Mouse (Mus musculus): ENCODE measurements around the gene D230025D16Rik. TPM values are rescaled to one million over a fixed set of nuclear protein-coding genes. Genes with fewer than 3 reads are reported as not detected.
A peak's percentile ranks its signal among the peaks of the same experiment; 100 is the strongest.

D230025D16Rik gene
- polyA plus RNA-seq, 1 experiment from 2014 or later = 39.9 TPM

GRCm38 (mm10) chr8:105282239-105282638, 57.3 kb downstream of the D230025D16Rik start:
- no peak for DNase-seq
- peaks cover 27% of the 10 kb centered on the region for H3K27me3 ChIP-seq (ENCODE audit: control insufficient read depth, insufficient read depth, low read length)
- H3K36me3 ChIP-seq (ENCODE audit: control insufficient read depth, insufficient read depth, low read length) = peaks cover 53% of the 10 kb centered on the region
- no peak overlapping the region for H3K4me3 ChIP-seq (replicated peaks; ENCODE audit: low read depth, low read length)
- H3K4me1 ChIP-seq (ENCODE audit: control insufficient read depth, insufficient read depth, low read length) = peaks cover 26% of the 10 kb centered on the region
- no peaks in the 10 kb centered on the region for H3K9me3 ChIP-seq (ENCODE audit: control insufficient read depth, low read length)
- no peak overlapping the region for H3K4me2 ChIP-seq (ENCODE audit: low read length)
- ATAC-seq (ENCODE audit: low FRiP score, low TSS enrichment) = no peak
- WGBS = 91% methylated on average over 4 of the region's 4 CpGs
- H3K27ac ChIP-seq (replicated peaks; ENCODE audit: low read depth, low read length) = no peak overlapping the region
- no peak overlapping the region for H3K9ac ChIP-seq (replicated peaks; ENCODE audit: low read length)

DNA sequence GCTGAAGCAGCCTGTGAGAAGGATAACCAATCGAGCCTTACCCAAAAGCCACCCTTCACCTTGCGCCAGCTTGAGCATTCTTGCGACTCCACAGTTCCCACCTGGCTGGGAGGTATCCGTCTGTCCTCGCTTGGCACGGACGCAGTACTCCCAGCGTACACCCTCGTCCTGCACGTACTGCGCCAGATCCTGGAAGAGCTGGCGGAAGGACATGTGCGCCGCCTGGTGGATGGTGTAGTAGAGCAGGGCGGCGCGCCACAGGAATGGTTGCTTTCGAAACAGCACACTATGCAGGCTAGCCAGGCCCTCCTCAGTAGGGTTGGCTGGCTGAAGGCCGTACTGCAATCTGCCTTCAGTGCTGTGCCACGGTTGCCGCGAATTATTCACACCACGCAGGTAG, 58.1 kb downstream of the D230025D16Rik start:
- no peak for ATAC-seq (ENCODE audit: low FRiP score, low TSS enrichment)
- Histone ChIP-seq H3K4me3 (replicated peaks; ENCODE audit: low read depth, low read length) (no peak overlapping the region), H3K4me2 (ENCODE audit: low read length) (no peak overlapping the region), H3K4me1 (ENCODE audit: control insufficient read depth, insufficient read depth, low read length) (peaks cover 34% of the 10 kb centered on the region), H3K9ac (replicated peaks; ENCODE audit: low read length) (no peak overlapping the region), H3K27me3 (ENCODE audit: control insufficient read depth, insufficient read depth, low read length) (peaks cover 19% of the 10 kb centered on the region; the same call in 1 of the 2 replicates), H3K36me3 (ENCODE audit: control insufficient read depth, insufficient read depth, low read length) (peaks cover 53% of the 10 kb centered on the region), H3K27ac (replicated peaks; ENCODE audit: low read depth, low read length) (no peak overlapping the region), H3K9me3 (ENCODE audit: control insufficient read depth, low read length) (no peaks in the 10 kb centered on the region)
- 24% methylated on average over 23 of the region's 23 CpGs for WGBS
- peak; percentile 44 for DNase-seq

DNA sequence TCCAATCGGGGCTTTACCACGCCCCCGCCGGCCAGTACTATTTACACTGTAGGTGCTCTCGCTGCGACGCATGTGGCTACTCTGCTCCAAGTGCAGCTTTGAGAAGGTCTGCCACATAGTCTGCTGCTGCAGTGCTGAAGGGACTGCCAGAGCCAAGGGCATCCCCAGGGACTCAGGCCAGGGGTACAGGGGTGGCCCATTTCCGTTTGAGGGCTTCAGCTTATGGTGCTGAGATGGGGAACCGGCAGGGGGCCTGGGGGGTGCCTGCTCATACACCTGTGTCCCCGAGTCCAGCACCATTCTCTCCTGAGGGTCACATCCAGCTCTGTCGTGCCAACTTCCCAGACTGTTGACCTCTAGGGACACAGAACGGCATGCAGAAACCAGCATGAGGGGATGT, 60.6 kb downstream of the D230025D16Rik start:
- peak overlapping the region; percentile 17; the same call in 1 of the 2 replicates for H3K4me2 ChIP-seq (ENCODE audit: low read length)
- WGBS = 52% methylated on average over 12 of the region's 12 CpGs

GRCm38 (mm10) chr8:105286907-105287306, 62.0 kb downstream of the D230025D16Rik start:
- H3K4me2 ChIP-seq (ENCODE audit: low read length) = peak overlapping the region; percentile 67
- no peaks in the 10 kb centered on the region for H3K9me3 ChIP-seq (ENCODE audit: control insufficient read depth, low read length)
- H3K27ac ChIP-seq (replicated peaks; ENCODE audit: low read depth, low read length) = no peak overlapping the region
- peaks cover 42% of the 10 kb centered on the region for H3K4me1 ChIP-seq (ENCODE audit: control insufficient read depth, insufficient read depth, low read length)
- no peak overlapping the region for H3K4me3 ChIP-seq (replicated peaks; ENCODE audit: low read depth, low read length)
- no peak for DNase-seq
- WGBS = 88% methylated on average over 4 of the region's 4 CpGs
- peaks cover 34% of the 10 kb centered on the region for H3K36me3 ChIP-seq (ENCODE audit: control insufficient read depth, insufficient read depth, low read length)
- H3K9ac ChIP-seq (replicated peaks; ENCODE audit: low read length) = peak overlapping the region; percentile 20; the same call in 1 of the 2 replicates
- H3K27me3 ChIP-seq (ENCODE audit: control insufficient read depth, insufficient read depth, low read length) = peaks cover 10% of the 10 kb centered on the region; the same call in 1 of the 2 replicates
- ATAC-seq (ENCODE audit: low FRiP score, low TSS enrichment) = no peak

More for the DNA sequence above, 60.6 kb downstream of the D230025D16Rik start:
- H3K27ac ChIP-seq (replicated peaks; ENCODE audit: low read depth, low read length) = no peak overlapping the region
- H3K9ac ChIP-seq (replicated peaks; ENCODE audit: low read length) = no peak overlapping the region
- H3K27me3 ChIP-seq (ENCODE audit: control insufficient read depth, insufficient read depth, low read length) = peaks cover 3% of the 10 kb centered on the region; the same call in 1 of the 2 replicates
- peaks cover 44% of the 10 kb centered on the region for H3K36me3 ChIP-seq (ENCODE audit: control insufficient read depth, insufficient read depth, low read length)
- no peak overlapping the region for H3K4me3 ChIP-seq (replicated peaks; ENCODE audit: low read depth, low read length)
- no peak for ATAC-seq (ENCODE audit: low FRiP score, low TSS enrichment)
- no peak for DNase-seq
- no peaks in the 10 kb centered on the region for H3K9me3 ChIP-seq (ENCODE audit: control insufficient read depth, low read length)
- peaks cover 39% of the 10 kb centered on the region for H3K4me1 ChIP-seq (ENCODE audit: control insufficient read depth, insufficient read depth, low read length)

- H3K9ac ChIP-seq (replicated peaks; ENCODE audit: low read length) = peak overlapping the region; percentile 66
- DNase-seq (no peak), ATAC-seq (ENCODE audit: low FRiP score, low TSS enrichment) (no peak)
- peaks cover 10% of the 10 kb centered on the region; the same call in 1 of the 2 replicates for H3K27me3 ChIP-seq (ENCODE audit: control insufficient read depth, insufficient read depth, low read length)
- H3K4me2 ChIP-seq (ENCODE audit: low read length) = peak overlapping the region; percentile 67
- 87% methylated on average over 5 of the region's 5 CpGs for WGBS
- H3K27ac ChIP-seq (replicated peaks; ENCODE audit: low read depth, low read length) = peak overlapping the region; percentile 94
- no peaks in the 10 kb centered on the region for H3K9me3 ChIP-seq (ENCODE audit: control insufficient read depth, low read length)
- H3K4me3 ChIP-seq (replicated peaks; ENCODE audit: low read depth, low read length) = peak overlapping the region; percentile 49
- H3K36me3 ChIP-seq (ENCODE audit: control insufficient read depth, insufficient read depth, low read length) = peaks cover 20% of the 10 kb centered on the region
- peaks cover 42% of the 10 kb centered on the region for H3K4me1 ChIP-seq (ENCODE audit: control insufficient read depth, insufficient read depth, low read length)
Observed at GRCm38 (mm10) chr8:105288231-105288630, 63.3 kb downstream of the D230025D16Rik start.

- peak overlapping the region; percentile 94 for H3K27ac ChIP-seq (replicated peaks; ENCODE audit: low read depth, low read length)
- H3K27me3 ChIP-seq (ENCODE audit: control insufficient read depth, insufficient read depth, low read length) = peaks cover 10% of the 10 kb centered on the region; the same call in 1 of the 2 replicates
- H3K4me2 ChIP-seq (ENCODE audit: low read length) = peak overlapping the region; percentile 67
- H3K9ac ChIP-seq (replicated peaks; ENCODE audit: low read length) = peak overlapping the region; percentile 66
- H3K36me3 ChIP-seq (ENCODE audit: control insufficient read depth, insufficient read depth, low read length) = peaks cover 14% of the 10 kb centered on the region
- H3K9me3 ChIP-seq (ENCODE audit: control insufficient read depth, low read length) = no peaks in the 10 kb centered on the region
- peak overlapping the region; percentile 49 for H3K4me3 ChIP-seq (replicated peaks; ENCODE audit: low read depth, low read length)
- peak; percentile 93 for ATAC-seq (ENCODE audit: low FRiP score, low TSS enrichment)
- peaks cover 42% of the 10 kb centered on the region for H3K4me1 ChIP-seq (ENCODE audit: control insufficient read depth, insufficient read depth, low read length)
- under 1% methylated on average over 53 of the region's 53 CpGs for WGBS
- DNase-seq = peak; percentile 100
Observed at GRCm38 (mm10) chr8:105288958-105289732, 64.2 kb downstream of the D230025D16Rik start.

DNA sequence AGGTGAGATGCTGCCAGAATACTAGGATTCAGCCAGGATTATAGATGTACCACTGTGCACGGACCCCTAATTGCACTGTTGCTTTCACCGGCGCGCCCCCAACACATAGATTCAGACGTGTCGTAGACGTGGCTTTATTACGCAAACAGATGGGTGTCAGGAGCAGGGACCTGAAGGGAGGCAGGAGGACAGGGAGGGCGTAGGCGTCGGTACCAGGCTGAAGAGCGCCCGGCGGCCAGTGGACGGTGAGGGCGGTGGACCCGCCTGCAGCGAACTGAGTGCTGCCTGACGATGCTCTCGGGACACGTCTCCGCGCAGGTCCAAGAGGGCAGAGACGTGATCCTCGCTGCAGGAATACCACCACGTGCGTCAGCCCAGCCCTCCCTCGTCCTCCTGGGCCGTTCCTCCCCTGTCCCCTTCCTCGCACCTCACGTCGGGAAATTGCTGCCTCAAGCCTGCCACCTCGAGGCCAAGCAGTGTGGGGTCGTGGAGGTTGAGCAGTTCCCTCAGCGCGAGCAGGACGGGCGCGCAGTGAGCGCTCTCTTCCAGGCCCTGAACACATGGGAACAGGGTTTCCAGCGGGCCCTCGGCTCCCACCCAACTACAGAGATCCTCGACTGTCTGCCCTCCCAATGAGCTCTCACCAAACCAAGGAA, 65.0 kb downstream of the D230025D16Rik start, which contains the start of gene 4931428F04Rik:
Gene 4931428F04Rik, minus strand, starts transcription at position 60 of the 656 bp plus-strand sequence.
- H3K36me3 ChIP-seq (ENCODE audit: control insufficient read depth, insufficient read depth, low read length) = peaks cover 8% of the 10 kb centered on the region
- no peaks in the 10 kb centered on the region for H3K9me3 ChIP-seq (ENCODE audit: control insufficient read depth, low read length)
- H3K4me3 ChIP-seq (replicated peaks; ENCODE audit: low read depth, low read length) = peak within 1 kb of the TSS; percentile 49
- peak within 1 kb of the TSS; percentile 66 for H3K9ac ChIP-seq (replicated peaks; ENCODE audit: low read length)
- ATAC-seq (ENCODE audit: low FRiP score, low TSS enrichment) (peak; percentile 43), DNase-seq (peak; percentile 76)
- H3K4me2 ChIP-seq (ENCODE audit: low read length) = peak within 1 kb of the TSS; percentile 67
- peaks cover 42% of the 10 kb centered on the region for H3K4me1 ChIP-seq (ENCODE audit: control insufficient read depth, insufficient read depth, low read length)
- H3K27me3 ChIP-seq (ENCODE audit: control insufficient read depth, insufficient read depth, low read length) = peaks cover 10% of the 10 kb centered on the region; the same call in 1 of the 2 replicates
- peak within 1 kb of the TSS; percentile 94 for H3K27ac ChIP-seq (replicated peaks; ENCODE audit: low read depth, low read length)
- WGBS = 1% methylated on average over 43 of the region's 43 CpGs

DNA sequence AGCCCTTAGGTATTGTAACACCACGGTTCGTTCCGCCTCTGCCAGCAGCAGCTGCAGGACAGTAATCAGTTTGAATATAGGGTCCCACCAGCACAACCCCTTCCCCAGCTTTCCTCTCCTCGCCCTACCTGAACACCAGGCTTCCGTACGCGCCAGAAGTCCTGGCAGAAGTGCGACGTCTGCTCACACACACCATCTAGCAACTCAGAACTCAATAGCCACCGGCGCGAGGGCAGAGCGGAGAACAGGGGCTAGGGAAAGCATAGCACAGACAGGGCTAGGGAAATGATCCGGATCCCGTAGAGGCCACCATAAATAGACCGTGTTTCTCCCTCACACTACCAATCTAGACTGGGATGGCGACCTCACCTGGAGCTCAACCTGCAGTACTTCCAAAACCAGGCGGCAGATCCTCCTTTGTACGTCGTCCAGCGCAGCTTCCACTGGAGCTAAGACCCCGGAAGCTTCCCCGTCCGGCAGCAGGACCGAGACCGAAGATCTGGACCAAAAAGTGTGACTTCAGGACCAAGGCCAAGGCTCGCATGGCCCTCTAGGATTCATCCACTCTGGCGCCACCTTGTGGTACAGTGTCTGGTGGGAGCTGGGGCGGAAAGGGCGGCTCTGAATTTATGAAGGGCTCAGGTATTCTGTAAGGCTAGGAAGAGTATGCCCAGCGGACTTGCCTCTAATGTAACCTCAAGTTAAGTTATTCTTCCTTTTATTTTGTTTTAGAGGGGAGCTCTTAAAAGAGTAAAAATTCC, 65.8 kb downstream of the D230025D16Rik start:
- 4% methylated on average over 31 of the region's 31 CpGs for WGBS
- no peak overlapping the region for H3K27ac ChIP-seq (replicated peaks; ENCODE audit: low read depth, low read length)
- ATAC-seq (ENCODE audit: low FRiP score, low TSS enrichment) (no peak), DNase-seq (peak; percentile 90)
- peaks cover 10% of the 10 kb centered on the region; the same call in 1 of the 2 replicates for H3K27me3 ChIP-seq (ENCODE audit: control insufficient read depth, insufficient read depth, low read length)
- H3K9me3 ChIP-seq (ENCODE audit: control insufficient read depth, low read length) = no peaks in the 10 kb centered on the region
- peak overlapping the region; percentile 7; the same call in 1 of the 2 replicates for H3K9ac ChIP-seq (replicated peaks; ENCODE audit: low read length)
- H3K4me2 ChIP-seq (ENCODE audit: low read length) = peak overlapping the region; percentile 67
- H3K4me3 ChIP-seq (replicated peaks; ENCODE audit: low read depth, low read length) = peak overlapping the region; percentile 49
- no peaks in the 10 kb centered on the region for H3K36me3 ChIP-seq (ENCODE audit: control insufficient read depth, insufficient read depth, low read length)
- H3K4me1 ChIP-seq (ENCODE audit: control insufficient read depth, insufficient read depth, low read length) = peaks cover 38% of the 10 kb centered on the region

Data from midbrain, embryonic 14.5 days (tissue).